Comparison of ENCODE assay signal across 8 mouse cellular contexts in genomic region chr6:113193765-113194460, GRCm38 (mm10). TPM values are rescaled to one million over a fixed set of nuclear protein-coding genes. Genes with fewer than 3 reads are reported as not detected.
A peak's percentile ranks its signal among the peaks of the same experiment; 100 is the strongest.
DNase-seq lines count a peak whose midpoint lies in the region; ATAC-seq lines count a peak whose summit lies in the region.

No protein-coding gene starts in this region.

- H3K4me3 ChIP-seq in heart, embryonic 14.5 days (ENCODE audit: control insufficient read depth in 1 of 2, insufficient read depth in 1 of 2, low read depth in 1 of 2, low read length in 2 of 2) = no peak overlapping the region
- peak overlapping the region; percentile 78 for H3K4me3 ChIP-seq in midbrain, embryonic 16.5 days (ENCODE audit: low read depth, low read length)

- H3K9ac ChIP-seq in heart, embryonic 14.5 days (ENCODE audit: low read length) = no peak overlapping the region
- H3K9ac ChIP-seq in midbrain, embryonic 16.5 days (ENCODE audit: low read depth, low read length) = peak overlapping the region; percentile 94

- peak overlapping the region; percentile 18; the same call in 1 of the 2 replicates for H3K4me2 ChIP-seq in heart, embryonic 14.5 days (ENCODE audit: low read length)
- peak overlapping the region; percentile 83 for H3K4me2 ChIP-seq in midbrain, embryonic 16.5 days (ENCODE audit: low read length)

- peak; percentile 51; the same call in 1 of the 2 replicates for ATAC-seq in frontal cortex, adult (ENCODE audit: low TSS enrichment)
- ATAC-seq in heart, embryonic 14.5 days (ENCODE audit: insufficient number of reproducible peaks, insufficient read depth, low FRiP score, low read depth) = no peak
- peak; percentile 59 for ATAC-seq in midbrain, embryonic 16.5 days

- peaks cover 50% of the 10 kb centered on the region for H3K27me3 ChIP-seq in heart, embryonic 14.5 days (ENCODE audit: control insufficient read depth, insufficient read depth, low read length)
- no peaks in the 10 kb centered on the region for H3K27me3 ChIP-seq in midbrain, embryonic 16.5 days (ENCODE audit: control insufficient read depth, insufficient read depth, low read depth, low read length)

- DNase-seq in frontal cortex, postnatal 25 days (ENCODE audit: low spot score in 2 of 2) = no peak
- peak; percentile 52 to 56 for DNase-seq in B cell, adult 2 months
- DNase-seq in cerebellum, adult 8-10 months = peak; percentile 28
- peak; percentile 48 for DNase-seq in kidney, postnatal 14 days
- no peak for DNase-seq in thymus, postnatal 25 days

- no peaks in the 10 kb centered on the region for H3K4me1 ChIP-seq in heart, embryonic 14.5 days (ENCODE audit: control insufficient read depth in 2 of 2, insufficient read depth in 2 of 2, low read length in 2 of 2)
- H3K4me1 ChIP-seq in midbrain, embryonic 16.5 days (ENCODE audit: control insufficient read depth, insufficient read depth, low read length) = peaks cover 34% of the 10 kb centered on the region

- H3K27ac ChIP-seq in heart, embryonic 14.5 days (replicated peaks in 1 of 2; ENCODE audit: control insufficient read depth in 1 of 2, insufficient read depth in 1 of 2, low read depth in 2 of 2, low read length in 2 of 2) = no peak overlapping the region
- H3K27ac ChIP-seq in midbrain, embryonic 16.5 days (ENCODE audit: low read length) = peak overlapping the region; percentile 48

- H3K9me3 ChIP-seq in heart, embryonic 14.5 days (ENCODE audit: control insufficient read depth, low read length) = no peaks in the 10 kb centered on the region
- no peaks in the 10 kb centered on the region for H3K9me3 ChIP-seq in midbrain, embryonic 16.5 days (replicated peaks; ENCODE audit: control insufficient read depth, low read length, poor library complexity, severe bottlenecking)

- H3K36me3 ChIP-seq in heart, embryonic 14.5 days (ENCODE audit: control insufficient read depth, insufficient read depth, low read length) = no peaks in the 10 kb centered on the region
- 0 out of 2 replicates have a peak, but pooled peaks cover under 1% of the 10 kb centered on the region for H3K36me3 ChIP-seq in midbrain, embryonic 16.5 days (ENCODE audit: control insufficient read depth, insufficient read depth, low read length)

- 4% methylated on average over 46 of the region's 46 CpGs for WGBS in heart, embryonic 14.5 days
- WGBS in midbrain, embryonic 16.5 days = 3% methylated on average over 46 of the region's 46 CpGs

RNA-seq across cellular contexts. Expression of gene Lhfpl4, which starts 1.3 kb away (rescaled TPM):
- polyA plus RNA-seq in heart, embryonic 14.5 days (2014; fragmentation: Nextera tagmentation; extraction: Ambion mirVana) = 0.22 and 0.61 TPM in 2 replicates
- 68.3 and 69.2 TPM in 2 replicates for polyA plus RNA-seq in midbrain, embryonic 16.5 days (2015; fragmentation: Nextera tagmentation; extraction: Ambion mirVana)

RNA-seq across cellular contexts. Expression of gene Mtmr14, which starts 43.7 kb away (rescaled TPM):
- polyA plus RNA-seq in heart, embryonic 14.5 days (2014; fragmentation: Nextera tagmentation; extraction: Ambion mirVana) = 25.3 and 26.7 TPM in 2 replicates
- 33.7 and 34.0 TPM in 2 replicates for polyA plus RNA-seq in midbrain, embryonic 16.5 days (2015; fragmentation: Nextera tagmentation; extraction: Ambion mirVana)

Comparison
In these comparisons a context has a peak if more than half of its experiments do, and no peak if none do; other contexts are left out.
1. DNase-seq: peak in B cell, adult 2 months (2 of 2), cerebellum, adult 8-10 months (single experiment) and kidney, postnatal 14 days (single experiment); none in frontal cortex, postnatal 25 days (0 of 2) and thymus, postnatal 25 days (single experiment).
2. RNA of gene Lhfpl4, which starts 1.3 kb away (polyA plus RNA-seq): 68.3 to 69.2 TPM in midbrain, embryonic 16.5 days; 0.22 to 0.61 TPM in heart, embryonic 14.5 days; every median in the first group is over 10 times any median in the second.